Mouse (Mus musculus) cortical plate, adult 2 months (tissue): ENCODE data around the gene Fbxw11.
"Not testable (repeated sequence)": the region's sequence is repeated elsewhere in the genome, so short reads cannot be mapped to it uniquely, and the experiment has no call there.

Experiments used
- CTCF ChIP-seq: fragments of 200-500 bp; IDR thresholded peaks from 2 replicates; pipeline ENCODE4 v1.5.1; 2011; ENCODE audit warnings: mild to moderate bottlenecking, control low read depth, low read length; ENCODE audit not compliant: insufficient read depth; ENCODE audit errors: extremely low read depth
- POLR2A ChIP-seq: fragments of 200-500 bp; IDR thresholded peaks from 2 replicates; pipeline ENCODE4 v1.6.1; 2011; ENCODE audit warnings: mild to moderate bottlenecking, low read length, control low read depth; ENCODE audit not compliant: insufficient read depth; ENCODE audit errors: extremely low read depth

- TF ChIP-seq CTCF, POLR2A: not testable (repeated sequence)
These were observed 23.9 kb upstream of the Fbxw11 start for GRCm38 (mm10) chr11:32618641-32619040.
